Mouse (Mus musculus): ENCODE data around the gene Slc46a3.
"Not testable (repeated sequence)": the region's sequence is repeated elsewhere in the genome, so short reads cannot be mapped to it uniquely, and the experiment has no call there.

The Slc46a3 gene

GRCm38 (mm10) chr5:147894455-147895076 is at the start of gene Slc46a3:
Gene Slc46a3, minus strand, starts transcription at chr5:147894815.
- peak; percentile 94 for DNase-seq (ENCODE audit: low read depth, low spot score)

- DNase-seq (ENCODE audit: low read depth, low spot score) = no peak
Measured at GRCm38 (mm10) chr5:147939226-147939625, 44.6 kb upstream of the Slc46a3 start.

- no peak for DNase-seq (ENCODE audit: low read depth, low spot score)
Measured at GRCm38 (mm10) chr5:147935096-147935495, 40.5 kb upstream of the Slc46a3 start.

GRCm38 (mm10) chr5:147928668-147929497 is 34.3 kb upstream of the Slc46a3 start:
- no peak for DNase-seq (ENCODE audit: low read depth, low spot score)

- no peak for DNase-seq (ENCODE audit: low read depth, low spot score)
Measured at GRCm38 (mm10) chr5:147925935-147926604, 31.5 kb upstream of the Slc46a3 start.

- DNase-seq (ENCODE audit: low read depth, low spot score) = no peak
Measured at GRCm38 (mm10) chr5:147924621-147925020, 30.0 kb upstream of the Slc46a3 start.

GRCm38 (mm10) chr5:147918044-147918846 is 23.6 kb upstream of the Slc46a3 start:
- no peak for DNase-seq (ENCODE audit: low read depth, low spot score)

- no peak for DNase-seq (ENCODE audit: low read depth, low spot score)
Measured at GRCm38 (mm10) chr5:147916171-147916570, 21.6 kb upstream of the Slc46a3 start.

GRCm38 (mm10) chr5:147915038-147915566 is 20.5 kb upstream of the Slc46a3 start:
- DNase-seq (ENCODE audit: low read depth, low spot score) = no peak

- no peak for DNase-seq (ENCODE audit: low read depth, low spot score)
Measured at GRCm38 (mm10) chr5:147913241-147913842, 18.7 kb upstream of the Slc46a3 start.

GRCm38 (mm10) chr5:147911744-147912143 is 17.1 kb upstream of the Slc46a3 start:
- DNase-seq (ENCODE audit: low read depth, low spot score) = no peak

GRCm38 (mm10) chr5:147910807-147911509 is 16.3 kb upstream of the Slc46a3 start:
- DNase-seq (ENCODE audit: low read depth, low spot score) = no peak

GRCm38 (mm10) chr5:147907851-147908250 is 13.2 kb upstream of the Slc46a3 start:
- DNase-seq (ENCODE audit: low read depth, low spot score) = no peak

- DNase-seq (ENCODE audit: low read depth, low spot score) = no peak
Measured at GRCm38 (mm10) chr5:147907144-147907543, 12.5 kb upstream of the Slc46a3 start.

- no peak for DNase-seq (ENCODE audit: low read depth, low spot score)
Measured at GRCm38 (mm10) chr5:147903166-147903565, 8.6 kb upstream of the Slc46a3 start.

GRCm38 (mm10) chr5:147902008-147902757 is 7.6 kb upstream of the Slc46a3 start:
- DNase-seq (ENCODE audit: low read depth, low spot score) = no peak

- DNase-seq (ENCODE audit: low read depth, low spot score) = no peak
Measured at GRCm38 (mm10) chr5:147898968-147899549, 4.4 kb upstream of the Slc46a3 start.

- DNase-seq (ENCODE audit: low read depth, low spot score) = no peak
Measured at GRCm38 (mm10) chr5:147898254-147898653, 3.6 kb upstream of the Slc46a3 start.

- DNase-seq (ENCODE audit: low read depth, low spot score) = not testable (repeated sequence)
Measured at GRCm38 (mm10) chr5:147896501-147896900, 1.9 kb upstream of the Slc46a3 start.

Data from skeletal muscle tissue, adult 2 months (tissue).